Mouse (Mus musculus) embryonic stem cell, embryonic (primary cell): ENCODE results near the gene Bcl2l10.

Source experiments
- CTCF ChIA-PET, 4 experiments: fragments of 300-600 bp in 2 of 4; fragments of 350-600 bp in 2 of 4; sonication (Branson Sonifier 250); formaldehyde crosslinking; loops; one replicate each; lab custom pipeline; 2022; ENCODE audit warnings: inconsistent platforms in 2 of 4; lab: Charles Lee
- POLR2A ChIA-PET, 4 experiments: fragments of 300-600 bp in 2 of 4; fragments of 350-600 bp in 2 of 4; sonication (Branson Sonifier 250); formaldehyde crosslinking; loops; one replicate each; lab custom pipeline; 2022; ENCODE audit warnings: antibody characterized with exemption in 4 of 4, inconsistent platforms in 1 of 4; lab: Charles Lee

Bcl2l10 gene

DNA sequence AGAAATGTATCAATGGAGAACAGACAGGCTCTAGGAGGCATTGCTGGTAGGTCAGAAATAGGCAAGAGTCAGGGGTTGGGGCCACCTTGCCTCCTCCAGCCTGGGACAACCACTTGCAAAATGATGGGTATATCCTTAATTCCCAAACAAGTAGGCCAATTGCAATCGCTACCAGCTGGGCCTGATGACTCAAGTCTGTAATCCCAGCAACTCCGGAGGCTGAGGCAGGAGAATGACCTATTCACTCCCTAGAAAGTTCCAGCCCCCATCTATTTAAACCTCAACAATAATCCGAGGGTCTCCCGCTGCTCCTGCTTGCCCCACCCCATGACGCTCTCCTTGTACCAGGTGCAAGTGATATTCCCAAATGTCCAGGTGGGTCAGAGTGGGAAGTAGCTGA, at the start of gene Bcl2l10:
Gene Bcl2l10 (plus strand): TSS at position 301 of the 400 bp plus-strand sequence.
- CTCF ChIA-PET = interaction anchor here in 2 of 4 experiments (1.4 to 2.1 kb wide), 2 partner anchors 14 kb away, joined by 4 to 6 read pairs; no protein-coding TSS in a partner anchor
- POLR2A ChIA-PET = interaction anchor here in 3 of 4 experiments (0.6 to 1.5 kb wide), 4 partner anchors 17 to 99 kb away, joined by 3 to 5 read pairs (median 3); no protein-coding TSS in a partner anchor

DNA sequence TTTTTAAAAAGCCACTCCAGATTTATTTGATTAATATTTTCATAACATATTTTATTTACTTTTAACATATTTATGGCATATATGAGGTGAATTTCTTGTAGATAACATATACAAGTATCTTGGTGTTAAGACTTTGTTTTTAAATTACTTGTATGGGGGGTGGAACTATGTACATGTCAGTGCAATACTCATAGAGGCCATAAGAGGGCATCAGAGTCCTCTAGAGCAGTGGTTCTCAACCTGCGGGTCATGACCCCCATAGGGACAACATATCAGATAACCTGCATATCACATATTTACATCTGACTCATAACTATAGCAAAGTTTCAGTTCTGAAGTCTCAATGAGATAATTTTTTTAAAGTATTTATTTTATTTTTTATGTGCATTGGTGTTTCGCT, 48.2 kb upstream of the Bcl2l10 start:
- ChIA-PET CTCF (interaction anchor here in 3 of 4 experiments (0.6 to 1.1 kb wide), 3 partner anchors 13 to 451 kb away, joined by 3 to 4 read pairs (median 4); no protein-coding TSS in a partner anchor), POLR2A (no interaction called here)

GRCm38 (mm10) chr9:75303033-75303432, 44.5 kb upstream of the Bcl2l10 start:
- ChIA-PET CTCF (interaction anchor here (0.8 to 2.1 kb wide), 17 partner anchors 9 to 279 kb away, joined by 3 to 31 read pairs (median 5); partner anchors contain the start of gene Leo1 (in 1 of the 4)), POLR2A (interaction anchor here in 3 of 4 experiments (0.9 to 4.0 kb wide), 36 partner anchors 8 to 394 kb away, joined by 3 to 36 read pairs (median 5); partner anchors contain the start of genes Mapk6 (in 2 of the 3), Arpp19 (in 1 of the 3), Leo1 (in 1 of the 3) and Myo5c (in 1 of the 3))

- POLR2A ChIA-PET = interaction anchor here in 3 of 4 experiments (0.7 to 4.0 kb wide), 56 partner anchors 8 to 395 kb away, joined by 3 to 36 read pairs (median 4); partner anchors contain the start of genes Mapk6 (in 2 of the 3), Arpp19 (in 1 of the 3), Leo1 (in 1 of the 3) and Myo5c (in 1 of the 3)
Observed at GRCm38 (mm10) chr9:75303701-75304261, 43.8 kb upstream of the Bcl2l10 start.

GRCm38 (mm10) chr9:75304286-75304685, 43.3 kb upstream of the Bcl2l10 start:
- ChIA-PET POLR2A (interaction anchor here in 3 of 4 experiments (0.7 to 4.0 kb wide), 46 partner anchors 8 to 395 kb away, joined by 3 to 36 read pairs (median 4); partner anchors contain the start of genes Mapk6 (in 2 of the 3), Leo1 (in 1 of the 3), Myo5c (in 1 of the 3) and Scg3 (in 1 of the 3)), CTCF (interaction anchor here (0.6 to 2.1 kb wide), 18 partner anchors 8 to 278 kb away, joined by 3 to 31 read pairs (median 4); partner anchors contain the start of genes Arpp19 (in 1 of the 4) and Leo1 (in 1 of the 4))

More at GRCm38 (mm10) chr9:75303701-75304261, 43.8 kb upstream of the Bcl2l10 start:
- CTCF ChIA-PET = interaction anchor here (0.6 to 2.1 kb wide), 25 partner anchors 8 to 279 kb away, joined by 3 to 31 read pairs (median 3); partner anchors contain the start of genes Arpp19 (in 1 of the 4) and Leo1 (in 1 of the 4)

GRCm38 (mm10) chr9:75306126-75306898, 41.2 kb upstream of the Bcl2l10 start, which contains the start of gene Gnb5:
Gene Gnb5 (plus strand): TSS chr9:75306288.
- CTCF ChIA-PET = interaction anchor here in 2 of 4 experiments (1.2 to 1.6 kb wide), 2 partner anchors 23 kb away, joined by 4 read pairs; no protein-coding TSS in a partner anchor
- POLR2A ChIA-PET = interaction anchor here in 2 of 4 experiments (0.8 to 1.9 kb wide), 4 partner anchors 24 to 397 kb away, joined by 3 to 4 read pairs (median 4); partner anchors contain the start of gene Mapk6 (in 1 of the 2)

DNA sequence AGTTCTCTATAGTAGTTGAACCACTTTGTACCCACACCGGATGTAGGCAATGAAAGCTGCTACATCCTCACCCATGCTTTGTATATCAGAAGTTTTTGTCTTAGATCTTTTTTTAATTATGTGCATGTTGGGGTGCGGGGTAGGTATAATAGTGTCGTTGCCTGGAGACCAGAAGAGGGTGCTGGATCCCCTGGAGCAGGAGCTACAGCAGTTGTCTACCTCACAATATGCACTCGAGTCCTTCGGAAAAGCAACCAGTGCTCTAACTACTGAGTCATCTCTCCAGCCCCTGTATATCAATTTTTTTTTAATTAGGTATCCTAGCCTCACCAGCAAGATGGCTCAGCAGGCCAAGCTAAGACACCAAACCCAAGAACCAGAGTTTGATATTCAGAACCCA, 40.5 kb upstream of the Bcl2l10 start:
- CTCF ChIA-PET = interaction anchor here in 2 of 4 experiments (1.2 to 1.6 kb wide), 2 partner anchors 24 kb away, joined by 4 read pairs; no protein-coding TSS in a partner anchor
- POLR2A ChIA-PET = interaction anchor here in 2 of 4 experiments (0.8 to 1.9 kb wide), 4 partner anchors 24 to 397 kb away, joined by 3 to 4 read pairs (median 4); partner anchors contain the start of gene Mapk6 (in 1 of the 2)

- ChIA-PET POLR2A (no interaction called here), CTCF (no interaction called here)
Observed at GRCm38 (mm10) chr9:75308621-75309020, 38.9 kb upstream of the Bcl2l10 start.

DNA sequence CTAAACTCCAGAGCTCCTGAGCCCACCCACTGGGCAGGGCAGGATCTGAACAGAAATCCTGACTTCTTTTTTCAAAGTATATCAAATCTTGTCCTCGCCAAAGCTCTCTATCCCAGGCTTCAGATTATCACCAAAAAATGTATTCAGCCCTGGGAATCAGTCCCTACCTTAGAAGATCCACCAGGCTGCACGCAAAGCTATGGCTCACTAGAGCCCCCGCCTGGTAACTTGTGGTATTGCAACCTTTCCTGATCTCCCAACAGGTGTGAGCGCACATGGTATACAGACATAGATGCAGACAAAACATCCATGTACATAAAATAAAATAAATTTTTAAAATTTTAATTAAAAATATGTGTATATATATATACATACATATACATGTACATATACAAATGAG, 35.5 kb upstream of the Bcl2l10 start:
- POLR2A ChIA-PET = interaction anchor here in 3 of 4 experiments (0.5 to 4.1 kb wide), 15 partner anchors 8 to 129 kb away, joined by 3 to 36 read pairs (median 4); partner anchors contain the start of genes Leo1 (in 1 of the 3) and Mapk6 (in 1 of the 3)
- CTCF ChIA-PET = interaction anchor here (0.5 to 4.2 kb wide), 34 partner anchors 8 to 407 kb away, joined by 3 to 31 read pairs (median 3); no protein-coding TSS in a partner anchor

DNA sequence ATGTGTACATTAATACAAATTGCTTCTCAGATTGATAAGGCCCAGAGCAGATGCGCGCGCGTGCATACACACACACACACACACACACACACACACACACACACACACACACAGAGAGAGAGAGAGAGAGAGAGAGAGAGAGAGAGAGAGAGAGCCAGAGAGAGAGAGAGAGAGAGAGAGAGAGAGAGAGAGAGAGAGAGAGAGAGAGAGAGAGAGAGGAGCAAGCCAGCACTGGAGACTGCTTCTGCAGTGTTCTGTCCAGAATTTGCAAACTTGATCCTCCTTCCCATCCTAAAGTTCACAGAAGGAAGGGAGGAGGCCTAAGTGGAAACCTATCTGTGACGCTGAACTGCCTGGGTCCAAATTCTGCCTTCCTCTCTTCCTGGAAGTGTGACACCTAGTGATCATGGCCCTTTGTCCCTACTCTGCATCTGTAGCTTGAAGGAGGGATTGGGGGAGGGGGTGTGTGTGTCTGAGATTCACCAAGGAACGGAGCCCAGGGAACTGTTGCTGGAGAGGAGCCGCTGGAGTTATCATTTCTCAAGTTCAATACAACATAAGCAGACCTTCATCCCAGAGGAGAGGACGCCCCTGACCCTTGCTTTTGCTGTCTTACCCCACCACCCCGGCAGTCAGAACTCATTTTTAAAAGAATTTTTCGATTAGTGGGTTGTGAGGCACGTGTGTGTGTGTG, 34.3 kb upstream of the Bcl2l10 start:
- POLR2A ChIA-PET = interaction anchor here in 3 of 4 experiments (0.6 to 4.1 kb wide), 14 partner anchors 9 to 128 kb away, joined by 3 to 36 read pairs (median 4); partner anchors contain the start of genes Leo1 (in 1 of the 3) and Mapk6 (in 1 of the 3)
- CTCF ChIA-PET = interaction anchor here (0.5 to 4.2 kb wide), 18 partner anchors 9 to 409 kb away, joined by 3 to 31 read pairs (median 4); no protein-coding TSS in a partner anchor

- POLR2A ChIA-PET = interaction anchor here in 3 of 4 experiments (0.5 to 4.1 kb wide), 17 partner anchors 10 to 161 kb away, joined by 3 to 36 read pairs (median 4); partner anchors contain the start of genes Leo1 (in 1 of the 3) and Mapk6 (in 1 of the 3)
- CTCF ChIA-PET = interaction anchor here (0.5 to 4.2 kb wide), 16 partner anchors 10 to 582 kb away, joined by 3 to 31 read pairs (median 4); no protein-coding TSS in a partner anchor
Observed at GRCm38 (mm10) chr9:75313832-75314516, 33.6 kb upstream of the Bcl2l10 start.

GRCm38 (mm10) chr9:75314517-75315105, 32.9 kb upstream of the Bcl2l10 start:
- POLR2A ChIA-PET = interaction anchor here in 3 of 4 experiments (0.5 to 4.1 kb wide), 16 partner anchors 10 to 276 kb away, joined by 3 to 36 read pairs (median 4); partner anchors contain the start of genes Leo1 (in 1 of the 3) and Mapk6 (in 1 of the 3)

DNA sequence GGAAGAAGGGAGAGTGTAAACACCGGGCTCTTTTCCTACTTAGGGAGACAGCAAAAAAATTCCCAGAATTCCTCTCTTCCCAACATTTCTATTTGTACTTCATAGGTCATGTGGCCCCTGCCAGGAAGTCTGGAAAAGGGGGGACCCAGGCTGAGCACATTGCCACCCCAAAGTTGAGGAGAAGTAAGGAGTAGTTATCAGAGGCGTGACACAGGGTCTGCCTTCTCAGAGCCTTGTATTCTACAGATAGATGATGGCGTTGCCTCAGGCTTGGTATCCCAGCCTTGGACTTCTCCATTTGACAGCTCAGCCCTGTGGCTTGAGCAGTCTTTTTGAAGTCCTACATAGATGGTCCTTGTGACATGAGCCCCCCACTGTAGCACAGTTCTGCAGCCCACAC, 32.3 kb upstream of the Bcl2l10 start:
- POLR2A ChIA-PET = interaction anchor here in 3 of 4 experiments (1.0 to 4.1 kb wide), 5 partner anchors 12 to 95 kb away, joined by 3 to 36 read pairs (median 4); no protein-coding TSS in a partner anchor
- CTCF ChIA-PET = interaction anchor here in 1 of 4 experiments (1.9 to 4.2 kb wide), 2 partner anchors 11 to 47 kb away, joined by 8 to 31 read pairs; no protein-coding TSS in a partner anchor

More at GRCm38 (mm10) chr9:75314517-75315105, 32.9 kb upstream of the Bcl2l10 start:
- CTCF ChIA-PET = interaction anchor here in 3 of 4 experiments (0.5 to 4.2 kb wide), 7 partner anchors 10 to 582 kb away, joined by 3 to 31 read pairs (median 4); no protein-coding TSS in a partner anchor

GRCm38 (mm10) chr9:75316771-75317170, 30.8 kb upstream of the Bcl2l10 start:
- ChIA-PET CTCF (interaction anchor here in 1 of 4 experiments (0.8 kb wide), 1 partner anchor 45 kb away, joined by 3 read pairs; no protein-coding TSS in a partner anchor), POLR2A (interaction anchor here in 1 of 4 experiments (0.6 kb wide), 1 partner anchor 229 kb away, joined by 9 read pairs; no protein-coding TSS in a partner anchor)

GRCm38 (mm10) chr9:75318196-75318595, 29.4 kb upstream of the Bcl2l10 start:
- CTCF ChIA-PET = no interaction called here
- POLR2A ChIA-PET = interaction anchor here in 3 of 4 experiments (0.5 to 1.9 kb wide), 7 partner anchors 10 to 92 kb away, joined by 3 to 4 read pairs (median 3); partner anchors contain the start of gene Mapk6 (in 2 of the 3)
